Mouse (Mus musculus) E14TG2a.4 (cell line): ENCODE measurements around the gene E330009J07Rik.

Experiments used
- CTCF ChIP-seq: conservative IDR thresholded peaks from 2 replicates; pipeline ENCODE4 v1.5.1; 2014; ENCODE audit warnings: low read length
- NANOG ChIP-seq: IDR thresholded peaks from 2 replicates; pipeline ENCODE4 v1.6.1; 2014; ENCODE audit warnings: borderline replicate concordance, low read length, mixed read lengths
- POU5F1 ChIP-seq: IDR thresholded peaks from 2 replicates; pipeline ENCODE4 v1.6.1; 2014; ENCODE audit warnings: low read length, borderline replicate concordance

DNA sequence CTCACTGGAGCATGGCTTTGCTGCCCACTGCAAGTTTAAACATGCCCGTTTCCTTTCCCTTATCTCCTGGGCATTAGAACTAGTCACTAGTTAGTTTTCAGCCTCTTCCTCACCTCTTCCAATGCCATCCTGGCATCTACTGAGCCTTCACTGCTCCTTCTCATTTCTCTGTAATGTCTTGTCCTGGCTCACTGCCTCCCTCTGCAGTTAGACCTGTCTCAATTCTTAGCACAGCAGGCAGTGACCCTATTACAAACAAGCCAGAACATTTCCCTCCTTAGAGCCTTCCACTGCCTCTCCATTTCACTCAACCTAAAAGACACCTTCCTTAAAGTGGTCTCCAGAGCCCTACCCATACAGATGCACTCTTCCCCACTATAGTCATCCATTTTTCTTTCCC lies 45.0 kb downstream of the E330009J07Rik start:
- TF ChIP-seq CTCF (no peak), POU5F1 (no peak), NANOG (no peak)
